Mouse (Mus musculus) cerebellum, postnatal 25 days (tissue): ENCODE data around the gene Rbl1.
"Not testable (repeated sequence)": the region's sequence is repeated elsewhere in the genome, so short reads cannot be mapped to it uniquely, and the experiment has no call there.

ENCODE experiments used
- DNase-seq, 2 experiments: peaks; one replicate each; pipeline ENCODE4 v3.0.0; 2021; ENCODE audit warnings: mixed read lengths in 2 of 2

Gene Rbl1

GRCm38 (mm10) chr2:157170626-157171025 is 33.7 kb downstream of the Rbl1 start:
- no peak for DNase-seq

- DNase-seq = no peak
These were observed 34.2 kb downstream of the Rbl1 start for GRCm38 (mm10) chr2:157170166-157170565.

- DNase-seq = no peak
These were observed 37.8 kb downstream of the Rbl1 start for GRCm38 (mm10) chr2:157166371-157167080.

- not testable (repeated sequence) for DNase-seq
These were observed 38.8 kb downstream of the Rbl1 start for GRCm38 (mm10) chr2:157165312-157166224.

GRCm38 (mm10) chr2:157164101-157164500 is 40.2 kb downstream of the Rbl1 start:
- DNase-seq = no peak

- no peak for DNase-seq
These were observed 48.3 kb downstream of the Rbl1 start for GRCm38 (mm10) chr2:157156079-157156478.

- no peak for DNase-seq
These were observed 51.1 kb downstream of the Rbl1 start for GRCm38 (mm10) chr2:157153235-157153634.

GRCm38 (mm10) chr2:157148417-157148816 is 55.9 kb downstream of the Rbl1 start:
- DNase-seq = no peak

- no peak for DNase-seq
These were observed 56.8 kb downstream of the Rbl1 start for GRCm38 (mm10) chr2:157147397-157148020.

- DNase-seq = no peak
These were observed 59.2 kb downstream of the Rbl1 start for GRCm38 (mm10) chr2:157145173-157145572.

GRCm38 (mm10) chr2:157144132-157144531 is 60.2 kb downstream of the Rbl1 start:
- no peak for DNase-seq

GRCm38 (mm10) chr2:157141962-157142361 is 62.4 kb downstream of the Rbl1 start:
- DNase-seq = no peak

- no peak for DNase-seq
These were observed 65.0 kb downstream of the Rbl1 start for GRCm38 (mm10) chr2:157139251-157139802.

GRCm38 (mm10) chr2:157138808-157139207 is 65.5 kb downstream of the Rbl1 start:
- DNase-seq = no peak

- no peak for DNase-seq
These were observed 66.2 kb downstream of the Rbl1 start for GRCm38 (mm10) chr2:157137959-157138731.

- no peak for DNase-seq
These were observed 67.7 kb downstream of the Rbl1 start for GRCm38 (mm10) chr2:157136646-157137045.

- DNase-seq = no peak
These were observed 68.2 kb downstream of the Rbl1 start for GRCm38 (mm10) chr2:157136176-157136575.

GRCm38 (mm10) chr2:157135529-157136120 is 68.7 kb downstream of the Rbl1 start:
- DNase-seq = peak in 1 of 2 experiments; percentile 8

- DNase-seq = peak; percentile 94 to 95
These were observed 69.3 kb downstream of the Rbl1 start, which contains the start of gene Samhd1 for GRCm38 (mm10) chr2:157135014-157135413. TSS of gene Samhd1 (minus strand) at chr2:157135265.

- no peak for DNase-seq
These were observed 69.8 kb downstream of the Rbl1 start for GRCm38 (mm10) chr2:157134479-157134931.

- no peak for DNase-seq
These were observed 70.4 kb downstream of the Rbl1 start for GRCm38 (mm10) chr2:157133769-157134478.
